Mouse (Mus musculus) limb, embryonic 14.5 days (tissue): Measurements from ENCODE around the gene Cygb. TPM values are rescaled to one million over a fixed set of nuclear protein-coding genes. Genes with fewer than 3 reads are reported as not detected.

Source experiments
- ATAC-seq: fragments of 200-750 bp; cut with Nextera tagmentation; 2 replicates; pipeline ENCODE4 v1.8.0; 2017; ENCODE audit warnings: low read depth, moderate number of reproducible peaks, moderate TSS enrichment; ENCODE audit not compliant: low FRiP score
- DNase-seq: peaks from one replicate; pipeline ENCODE4 v3.0.0-alpha.2; 2015; ENCODE audit warnings: low spot score
- H3K27ac ChIP-seq: fragments of 300-500 bp; sonication (generic); replicated peaks from 2 replicates; pipeline ENCODE4 v1.5.1; 2014; ENCODE audit warnings: low read depth, mild to moderate bottlenecking, low read length, moderate library complexity, mixed read lengths
- H3K27me3 ChIP-seq: fragments of 300-500 bp; sonication (generic); 2 replicates; pipeline ENCODE4 v1.6.1; 2014; ENCODE audit warnings: low read length, mixed read lengths; ENCODE audit not compliant: control insufficient read depth, insufficient read depth
- H3K36me3 ChIP-seq: fragments of 300-500 bp; sonication (generic); 2 replicates; pipeline ENCODE4 v1.6.1; 2014; ENCODE audit warnings: mild to moderate bottlenecking, low read length, moderate library complexity, mixed read lengths; ENCODE audit not compliant: control insufficient read depth, insufficient read depth
- H3K4me1 ChIP-seq: fragments of 300-500 bp; sonication (generic); 2 replicates; pipeline ENCODE4 v1.6.1; 2014; ENCODE audit warnings: antibody characterized with exemption, low read length, mixed read lengths; ENCODE audit not compliant: control insufficient read depth, insufficient read depth
- H3K4me2 ChIP-seq: fragments of 300-500 bp; sonication (generic); replicated peaks from 2 replicates; pipeline ENCODE4 v1.6.1; 2014; ENCODE audit warnings: low read depth, mild to moderate bottlenecking, low read length, moderate library complexity; ENCODE audit not compliant: severe bottlenecking
- H3K4me3 ChIP-seq: fragments of 300-500 bp; sonication (generic); replicated peaks from 2 replicates; pipeline ENCODE4 v1.5.1; 2014; ENCODE audit warnings: low read length
- H3K9ac ChIP-seq: fragments of 300-500 bp; sonication (generic); 2 replicates; pipeline ENCODE4 v1.6.1; 2014; ENCODE audit warnings: mild to moderate bottlenecking, low read depth, low read length, moderate library complexity; ENCODE audit not compliant: severe bottlenecking
- H3K9me3 ChIP-seq: fragments of 300-500 bp; sonication (generic); 2 replicates; pipeline ENCODE4 v1.6.1; 2016; ENCODE audit warnings: low read length; ENCODE audit not compliant: control insufficient read depth
- POLR2A ChIP-seq: fragments of 200-500 bp; IDR thresholded peaks from 2 replicates; pipeline ENCODE4 v1.8.0; 2012; ENCODE audit warnings: inconsistent platforms, mild to moderate bottlenecking, moderate library complexity, borderline replicate concordance; ENCODE audit not compliant: insufficient read depth, insufficient read length; ENCODE audit errors: extremely low read depth
- WGBS: fragments of 180-500 bp; shearing (Covaris S2); extraction: QIAGEN DNeasy Blood & Tissue Kit; methylation state at CpG from one replicate; pipeline ENCODE4 v1.1.7; 2014; 5-methylcytosine and 5-hydroxymethylcytosine counted together
- polyA plus RNA-seq, 2 experiments: library from polyadenylated mRNA; depleted of rRNA in 1 of 2; stranded (reverse) in 1 of 2; unstranded in 1 of 2; fragments of >200 nt; fragmentation: Nextera tagmentation in 1 of 2; extraction: Ambion mirVana in 1 of 2; gene quantifications; 2 replicates each; pipeline versions ENCODE4 v1.2.1 to v1.2.3; 2012 to 2014

Cygb gene
- polyA plus RNA-seq, 2 experiments, result 12.3 to 13.4 TPM

GRCm38 (mm10) chr11:116603339-116603738 is 50.8 kb downstream of the Cygb start:
- no peak overlapping the region for H3K27ac ChIP-seq
- H3K27me3 ChIP-seq, result no peaks in the 10 kb centered on the region
- no peak for DNase-seq
- no peak overlapping the region for H3K4me2 ChIP-seq
- no peak overlapping the region for H3K9ac ChIP-seq
- H3K36me3 ChIP-seq, result peaks cover 34% of the 10 kb centered on the region
- no peak for ATAC-seq
- 94% methylated on average over 10 of the region's 10 CpGs for WGBS
- TF ChIP-seq POLR2A, result no peak
- H3K4me1 ChIP-seq, result no peaks in the 10 kb centered on the region
- no peak overlapping the region for H3K4me3 ChIP-seq
- H3K9me3 ChIP-seq, result no peaks in the 10 kb centered on the region

GRCm38 (mm10) chr11:116602043-116602442 is 52.1 kb downstream of the Cygb start:
- DNase-seq (no peak), ATAC-seq (no peak)
- TF ChIP-seq POLR2A, result no peak
- H3K9me3 ChIP-seq, result no peaks in the 10 kb centered on the region
- no peaks in the 10 kb centered on the region for H3K4me1 ChIP-seq
- no peaks in the 10 kb centered on the region for H3K27me3 ChIP-seq
- H3K9ac ChIP-seq, result no peak overlapping the region
- no peak overlapping the region for H3K4me2 ChIP-seq
- H3K36me3 ChIP-seq, result peaks cover 34% of the 10 kb centered on the region
- H3K27ac ChIP-seq, result no peak overlapping the region
- H3K4me3 ChIP-seq, result no peak overlapping the region
- 89% methylated on average over 8 of the region's 8 CpGs for WGBS

GRCm38 (mm10) chr11:116601166-116601565 is 52.9 kb downstream of the Cygb start:
- no peak overlapping the region for H3K4me3 ChIP-seq
- no peaks in the 10 kb centered on the region for H3K4me1 ChIP-seq
- 93% methylated on average over 8 of the region's 8 CpGs for WGBS
- ATAC-seq (no peak), DNase-seq (no peak)
- TF ChIP-seq POLR2A, result no peak
- peaks cover 34% of the 10 kb centered on the region for H3K36me3 ChIP-seq
- no peak overlapping the region for H3K9ac ChIP-seq
- no peak overlapping the region for H3K4me2 ChIP-seq
- no peak overlapping the region for H3K27ac ChIP-seq
- H3K9me3 ChIP-seq, result no peaks in the 10 kb centered on the region
- no peaks in the 10 kb centered on the region for H3K27me3 ChIP-seq

- no peak overlapping the region for H3K4me3 ChIP-seq
- peaks cover 31% of the 10 kb centered on the region for H3K36me3 ChIP-seq
- DNase-seq (no peak), ATAC-seq (no peak)
- no peaks in the 10 kb centered on the region for H3K9me3 ChIP-seq
- no peak overlapping the region for H3K4me2 ChIP-seq
- 88% methylated on average over 15 of the region's 15 CpGs for WGBS
- no peak for TF ChIP-seq POLR2A
- H3K4me1 ChIP-seq, result no peaks in the 10 kb centered on the region
- no peak overlapping the region for H3K27ac ChIP-seq
- no peaks in the 10 kb centered on the region for H3K27me3 ChIP-seq
- H3K9ac ChIP-seq, result no peak overlapping the region
Observed at GRCm38 (mm10) chr11:116599230-116599629, 54.9 kb downstream of the Cygb start.

GRCm38 (mm10) chr11:116598193-116598592 is 55.9 kb downstream of the Cygb start:
- Histone ChIP-seq H3K9me3 (no peaks in the 10 kb centered on the region), H3K9ac (no peak overlapping the region), H3K4me2 (no peak overlapping the region), H3K27ac (no peak overlapping the region), H3K36me3 (peaks cover 22% of the 10 kb centered on the region), H3K27me3 (no peaks in the 10 kb centered on the region), H3K4me1 (peaks cover 1% of the 10 kb centered on the region; the same call in 1 of the 2 replicates), H3K4me3 (no peak overlapping the region)
- no peak for TF ChIP-seq POLR2A
- WGBS, result 89% methylated on average over 8 of the region's 8 CpGs
- ATAC-seq (no peak), DNase-seq (no peak)

- Histone ChIP-seq H3K4me2 (no peak overlapping the region), H3K9ac (no peak overlapping the region), H3K4me3 (no peak overlapping the region), H3K9me3 (no peaks in the 10 kb centered on the region), H3K27me3 (no peaks in the 10 kb centered on the region), H3K36me3 (peaks cover 18% of the 10 kb centered on the region), H3K4me1 (peaks cover 8% of the 10 kb centered on the region; the same call in 1 of the 2 replicates), H3K27ac (no peak overlapping the region)
- no peak for ATAC-seq
- TF ChIP-seq POLR2A, result no peak
- 85% methylated on average over 19 of the region's 19 CpGs for WGBS
- DNase-seq, result no peak
Observed at GRCm38 (mm10) chr11:116596766-116597165, 57.3 kb downstream of the Cygb start.

Other genes starting within 250 kb of the Cygb start
- 20.1 and 23.2 TPM in 2 replicates for gene Rnf157, start 241.3 kb downstream of the Cygb start, polyA plus RNA-seq (2012; rRNA removed)
- gene Rnf157, start 241.3 kb downstream of the Cygb start, polyA plus RNA-seq (2014; fragmentation: Nextera tagmentation; extraction: Ambion mirVana), result 17.3 and 19.7 TPM in 2 replicates
- gene Ubald2, start 220.2 kb downstream of the Cygb start, polyA plus RNA-seq (2012; rRNA removed), result 131 and 148 TPM in 2 replicates
- 46.2 and 48.6 TPM in 2 replicates for gene Ubald2, start 220.2 kb downstream of the Cygb start, polyA plus RNA-seq (2014; fragmentation: Nextera tagmentation; extraction: Ambion mirVana)
- 0.09 and 0.33 TPM in 2 replicates for gene Qrich2, start 188.1 kb downstream of the Cygb start, polyA plus RNA-seq (2012; rRNA removed)
- 0.17 and 0.36 TPM in 2 replicates for gene Qrich2, start 188.1 kb downstream of the Cygb start, polyA plus RNA-seq (2014; fragmentation: Nextera tagmentation; extraction: Ambion mirVana)
- gene Prpsap1, start 160.1 kb downstream of the Cygb start, polyA plus RNA-seq (2012; rRNA removed), result 134 and 144 TPM in 2 replicates
- gene Prpsap1, start 160.1 kb downstream of the Cygb start, polyA plus RNA-seq (2014; fragmentation: Nextera tagmentation; extraction: Ambion mirVana), result 148 and 157 TPM in 2 replicates
- gene Sphk1, start 123.4 kb downstream of the Cygb start, polyA plus RNA-seq (2012; rRNA removed), result 3.8 and 4.7 TPM in 2 replicates
- 3.2 and 3.4 TPM in 2 replicates for gene Sphk1, start 123.4 kb downstream of the Cygb start, polyA plus RNA-seq (2014; fragmentation: Nextera tagmentation; extraction: Ambion mirVana)
- 29.7 and 33.4 TPM in 2 replicates for gene Ube2o, start 72.9 kb downstream of the Cygb start, polyA plus RNA-seq (2012; rRNA removed)
- 18.7 and 25.5 TPM in 2 replicates for gene Ube2o, start 72.9 kb downstream of the Cygb start, polyA plus RNA-seq (2014; fragmentation: Nextera tagmentation; extraction: Ambion mirVana)
- gene Aanat, start 67.9 kb downstream of the Cygb start, polyA plus RNA-seq (2012; rRNA removed), result 0.13 and 0.17 TPM in 2 replicates
- not detected in 2 replicates for gene Aanat, start 67.9 kb downstream of the Cygb start, polyA plus RNA-seq (2014; fragmentation: Nextera tagmentation; extraction: Ambion mirVana)
- 11.4 and 15.0 TPM in 2 replicates for gene Rhbdf2, start 27.3 kb downstream of the Cygb start, polyA plus RNA-seq (2012; rRNA removed)
- gene Rhbdf2, start 27.3 kb downstream of the Cygb start, polyA plus RNA-seq (2014; fragmentation: Nextera tagmentation; extraction: Ambion mirVana), result 5.0 and 5.5 TPM in 2 replicates
- 0.38 and 0.85 TPM in 2 replicates for gene Prcd, start 779 bp downstream of the Cygb start, polyA plus RNA-seq (2012; rRNA removed)
- 1.2 and 1.4 TPM in 2 replicates for gene Prcd, start 779 bp downstream of the Cygb start, polyA plus RNA-seq (2014; fragmentation: Nextera tagmentation; extraction: Ambion mirVana)
- gene St6galnac1, start 121.2 kb upstream of the Cygb start, polyA plus RNA-seq (2012; rRNA removed), result not detected in 2 replicates
- not detected in 2 replicates for gene St6galnac1, start 121.2 kb upstream of the Cygb start, polyA plus RNA-seq (2014; fragmentation: Nextera tagmentation; extraction: Ambion mirVana)
- gene Mxra7, start 173.7 kb upstream of the Cygb start, polyA plus RNA-seq (2012; rRNA removed), result 20.8 and 21.9 TPM in 2 replicates
- gene Mxra7, start 173.7 kb upstream of the Cygb start, polyA plus RNA-seq (2014; fragmentation: Nextera tagmentation; extraction: Ambion mirVana), result 11.0 and 13.9 TPM in 2 replicates
- 51.0 and 54.9 TPM in 2 replicates for gene Mettl23, start 189.0 kb upstream of the Cygb start, polyA plus RNA-seq (2012; rRNA removed)
- 77.9 and 84.1 TPM in 2 replicates for gene Mettl23, start 189.0 kb upstream of the Cygb start, polyA plus RNA-seq (2014; fragmentation: Nextera tagmentation; extraction: Ambion mirVana)
- 51.2 and 57.0 TPM in 2 replicates for gene Jmjd6, start 189.1 kb upstream of the Cygb start, polyA plus RNA-seq (2012; rRNA removed)
- gene Jmjd6, start 189.1 kb upstream of the Cygb start, polyA plus RNA-seq (2014; fragmentation: Nextera tagmentation; extraction: Ambion mirVana), result 68.0 and 77.8 TPM in 2 replicates
- 35.0 and 41.5 TPM in 2 replicates for gene Mfsd11, start 198.1 kb upstream of the Cygb start, polyA plus RNA-seq (2012; rRNA removed)
- gene Mfsd11, start 198.1 kb upstream of the Cygb start, polyA plus RNA-seq (2014; fragmentation: Nextera tagmentation; extraction: Ambion mirVana), result 46.0 and 47.2 TPM in 2 replicates
- 791 and 910 TPM in 2 replicates for gene Srsf2, start 198.8 kb upstream of the Cygb start, polyA plus RNA-seq (2012; rRNA removed)
- 776 and 780 TPM in 2 replicates for gene Srsf2, start 198.8 kb upstream of the Cygb start, polyA plus RNA-seq (2014; fragmentation: Nextera tagmentation; extraction: Ambion mirVana)